Mouse (Mus musculus) spleen, postnatal 4 days (tissue): ENCODE measurements around the gene Rabac1.

Source experiments
- DNase-seq, 2 experiments: peaks; one replicate each; pipeline ENCODE4 v3.0.0; 2022; ENCODE audit warnings: low spot score in 2 of 2

Gene Rabac1

DNA sequence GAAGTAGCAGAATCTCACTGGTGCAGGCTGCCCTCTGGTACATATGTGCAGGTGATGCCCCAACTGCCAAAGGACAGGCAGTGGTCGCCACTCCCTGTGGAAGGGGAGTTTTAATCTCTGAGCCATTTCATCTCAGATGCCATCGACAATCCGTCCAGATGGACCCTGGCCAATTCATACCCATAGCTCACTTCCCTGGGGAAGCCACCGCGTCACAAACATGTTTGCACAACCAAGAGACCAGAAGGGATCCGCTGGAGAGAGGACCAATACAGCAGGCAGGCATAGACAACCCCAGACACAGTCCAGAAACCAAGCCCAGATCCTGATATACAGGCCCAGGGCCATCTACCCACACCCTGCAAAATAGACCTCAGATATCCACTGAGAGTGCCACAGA is 42.1 kb downstream of the Rabac1 start:
- no peak for DNase-seq
